ENCODE assay signal across 8 mouse cellular contexts in genomic region chr7:80782155-80783109, GRCm38 (mm10). TPM values are rescaled to one million over a fixed set of nuclear protein-coding genes. Genes with fewer than 3 reads are reported as not detected.
DNase-seq lines count a peak whose midpoint lies in the region; ATAC-seq and TF ChIP-seq lines count a peak whose summit lies in the region.

No protein-coding gene starts in this region.

- peak overlapping the region; percentile 30; the same call in 1 of the 2 replicates for H3K27ac ChIP-seq in kidney, adult 2 months (ENCODE audit: insufficient read depth, low read depth, low read length)
- no peak overlapping the region for H3K27ac ChIP-seq in liver, embryonic 12.5 days
- peak overlapping the region; percentile 55 for H3K27ac ChIP-seq in stomach, embryonic 15.5 days

- H3K27me3 ChIP-seq in kidney, adult 2 months (replicated peaks; ENCODE audit: control insufficient read depth, insufficient read depth, low read length), result no peaks in the 10 kb centered on the region
- no peaks in the 10 kb centered on the region for H3K27me3 ChIP-seq in liver, embryonic 12.5 days (replicated peaks)
- no peaks in the 10 kb centered on the region for H3K27me3 ChIP-seq in stomach, embryonic 15.5 days (replicated peaks)

- no peaks in the 10 kb centered on the region for H3K36me3 ChIP-seq in kidney, adult 2 months (ENCODE audit: control insufficient read depth, insufficient read depth, low read length)
- H3K36me3 ChIP-seq in liver, embryonic 12.5 days, result no peaks in the 10 kb centered on the region
- no peaks in the 10 kb centered on the region for H3K36me3 ChIP-seq in stomach, embryonic 15.5 days

- no peak for ATAC-seq in liver, embryonic 12.5 days
- ATAC-seq in stomach, embryonic 15.5 days (ENCODE audit: insufficient read depth, low FRiP score, low read depth), result no peak

- 49% methylated on average over 17 of the region's 17 CpGs for WGBS in kidney, adult 2 months
- 46% methylated on average over 17 of the region's 17 CpGs for WGBS in liver, embryonic 12.5 days (ENCODE audit: insufficient replicate concordance)
- WGBS in stomach, embryonic 15.5 days, result 58% methylated on average over 17 of the region's 17 CpGs

- H3K4me2 ChIP-seq in liver, embryonic 12.5 days, result peak overlapping the region; percentile 29
- no peak overlapping the region for H3K4me2 ChIP-seq in stomach, embryonic 15.5 days

- no peaks in the 10 kb centered on the region for H3K9me3 ChIP-seq in liver, embryonic 12.5 days (replicated peaks)
- H3K9me3 ChIP-seq in stomach, embryonic 15.5 days, result no peaks in the 10 kb centered on the region

- DNase-seq in kidney, adult 2 months, result no peak
- DNase-seq in kidney, postnatal 10 days, result no peak
- peak; percentile 70 for DNase-seq in ZHBTc4 (ENCODE audit: low read depth, low spot score)
- no peak for DNase-seq in urinary bladder, postnatal 14 days (ENCODE audit: low spot score)
- no peak for DNase-seq in gastrocnemius, postnatal 10 days
- no peak for DNase-seq in cerebellum, adult 11-12 months

- H3K4me3 ChIP-seq in kidney, adult 2 months (ENCODE audit: insufficient read depth, low read depth, low read length), result no peak overlapping the region
- H3K4me3 ChIP-seq in liver, embryonic 12.5 days, result no peak overlapping the region
- H3K4me3 ChIP-seq in stomach, embryonic 15.5 days (replicated peaks), result no peak overlapping the region

- H3K4me1 ChIP-seq in kidney, adult 2 months (ENCODE audit: control insufficient read depth, insufficient read depth, low read length), result peaks cover 27% of the 10 kb centered on the region
- peaks cover 49% of the 10 kb centered on the region for H3K4me1 ChIP-seq in liver, embryonic 12.5 days
- peaks cover 40% of the 10 kb centered on the region for H3K4me1 ChIP-seq in stomach, embryonic 15.5 days

- TF ChIP-seq CTCF in kidney, adult 2 months (conservative IDR thresholded peaks at IDR 0.05; ENCODE audit: insufficient read depth, insufficient read length, low read depth, low read length), result no peak

- no peak for TF ChIP-seq POLR2A in kidney, adult 2 months (IDR thresholded peaks at IDR 0.05; ENCODE audit: low read depth, low read length)

- H3K9ac ChIP-seq in liver, embryonic 12.5 days, result no peak overlapping the region
- no peak overlapping the region for H3K9ac ChIP-seq in stomach, embryonic 15.5 days

RNA-seq across cellular contexts. Expression of gene Iqgap1, which starts 43.3 kb away (rescaled TPM):
- 38.1 and 42.0 TPM in 2 replicates for polyA plus RNA-seq in kidney, adult 2 months (2012; rRNA removed)
- polyA plus RNA-seq in liver, embryonic 12.5 days (2016; fragmentation: Nextera tagmentation; extraction: Ambion mirVana), result 19.4 and 19.9 TPM in 2 replicates
- polyA plus RNA-seq in stomach, embryonic 15.5 days (2015; fragmentation: Nextera tagmentation; extraction: Ambion mirVana), result 84.2 TPM in 2 replicates
- 10 to 100 TPM; 38.7 to 60.1 TPM for total RNA-seq in gastrocnemius, postnatal 10 days (2021)
